Mouse (Mus musculus): ENCODE results near the gene Retsat.

The Retsat gene

GRCm38 (mm10) chr6:72597956-72598753 lies at the start of gene Retsat, which contains the start of gene Elmod3:
Retsat (plus strand) TSS chr6:72598475.
Elmod3 (minus strand) TSS chr6:72598413.
- peak; percentile 96 for DNase-seq

DNA sequence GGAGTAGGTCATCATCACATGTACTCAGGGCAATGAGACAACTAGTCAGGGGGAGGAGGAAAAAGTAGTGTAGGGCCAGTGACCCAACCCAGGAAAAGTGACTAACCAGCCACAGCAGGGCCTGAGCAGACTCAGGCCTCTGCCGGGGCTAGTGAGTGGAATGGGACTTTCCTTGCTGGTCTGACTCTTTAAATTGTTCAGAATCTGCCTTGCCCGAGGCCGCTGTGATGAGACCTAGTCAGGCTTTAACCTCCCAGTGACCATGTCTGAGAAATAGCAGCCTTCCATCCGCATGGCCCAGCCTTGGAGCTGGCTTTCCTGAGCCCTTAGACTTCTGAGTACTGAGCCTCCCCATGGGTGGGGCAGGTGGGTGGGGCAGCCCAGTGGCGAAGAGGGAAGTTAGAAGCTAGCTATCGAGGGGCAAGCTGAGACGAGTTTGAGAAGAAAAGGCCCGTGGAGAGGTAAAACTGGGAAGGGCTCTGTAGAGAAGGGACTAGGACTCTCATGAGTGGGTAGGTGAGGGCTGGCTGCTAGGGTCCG lies 49.2 kb upstream of the Retsat start:
- no peak for DNase-seq

DNA sequence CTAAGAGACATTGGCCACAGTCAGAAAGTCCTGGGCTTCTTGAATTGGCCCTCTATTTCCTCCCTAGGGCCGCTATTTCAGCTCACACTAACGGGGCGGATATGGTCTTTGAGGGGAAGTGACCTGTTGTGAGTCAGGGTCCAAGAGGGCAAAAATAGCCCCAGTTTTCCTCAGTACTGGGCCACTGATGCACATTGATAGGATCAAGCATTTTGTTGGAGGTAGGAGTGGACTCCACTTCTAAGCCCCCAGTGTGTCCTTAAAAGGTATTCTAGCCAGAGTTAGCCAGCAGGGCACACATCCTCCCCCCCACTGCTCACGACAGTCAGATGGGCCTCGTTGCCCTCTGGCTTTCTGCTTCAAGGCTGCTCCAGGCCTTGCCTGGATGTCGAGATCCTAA lies 48.2 kb upstream of the Retsat start:
- no peak for DNase-seq

DNA sequence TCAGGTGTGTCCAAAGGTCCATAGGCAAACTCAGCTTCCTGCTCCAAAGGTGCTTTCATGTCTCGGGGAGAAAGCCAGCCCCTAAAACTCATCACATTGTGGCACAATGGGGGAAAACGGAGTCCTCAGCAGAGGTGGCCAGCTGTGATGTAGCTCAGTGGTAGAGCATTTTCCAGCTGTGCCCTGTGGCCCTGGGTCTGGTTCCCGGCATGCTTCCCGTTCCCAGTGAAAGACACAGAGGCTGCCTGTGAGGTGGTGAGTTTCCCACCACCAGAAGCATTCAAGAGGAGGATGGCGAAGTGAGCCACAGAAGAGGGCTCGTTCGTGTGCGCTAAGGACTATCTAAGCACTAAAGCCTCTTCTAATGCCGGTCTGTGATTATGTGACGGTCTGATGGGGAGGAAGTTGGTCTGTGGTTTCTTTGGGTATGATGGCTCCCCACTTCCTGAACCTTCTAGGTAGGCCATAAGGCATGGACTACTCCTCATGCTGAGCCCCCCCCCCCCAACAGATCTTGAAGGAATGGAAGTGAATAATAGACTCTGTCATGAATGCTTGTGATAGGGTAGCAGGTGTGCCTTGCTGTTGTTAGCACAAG lies 47.7 kb upstream of the Retsat start:
- no peak for DNase-seq

DNA sequence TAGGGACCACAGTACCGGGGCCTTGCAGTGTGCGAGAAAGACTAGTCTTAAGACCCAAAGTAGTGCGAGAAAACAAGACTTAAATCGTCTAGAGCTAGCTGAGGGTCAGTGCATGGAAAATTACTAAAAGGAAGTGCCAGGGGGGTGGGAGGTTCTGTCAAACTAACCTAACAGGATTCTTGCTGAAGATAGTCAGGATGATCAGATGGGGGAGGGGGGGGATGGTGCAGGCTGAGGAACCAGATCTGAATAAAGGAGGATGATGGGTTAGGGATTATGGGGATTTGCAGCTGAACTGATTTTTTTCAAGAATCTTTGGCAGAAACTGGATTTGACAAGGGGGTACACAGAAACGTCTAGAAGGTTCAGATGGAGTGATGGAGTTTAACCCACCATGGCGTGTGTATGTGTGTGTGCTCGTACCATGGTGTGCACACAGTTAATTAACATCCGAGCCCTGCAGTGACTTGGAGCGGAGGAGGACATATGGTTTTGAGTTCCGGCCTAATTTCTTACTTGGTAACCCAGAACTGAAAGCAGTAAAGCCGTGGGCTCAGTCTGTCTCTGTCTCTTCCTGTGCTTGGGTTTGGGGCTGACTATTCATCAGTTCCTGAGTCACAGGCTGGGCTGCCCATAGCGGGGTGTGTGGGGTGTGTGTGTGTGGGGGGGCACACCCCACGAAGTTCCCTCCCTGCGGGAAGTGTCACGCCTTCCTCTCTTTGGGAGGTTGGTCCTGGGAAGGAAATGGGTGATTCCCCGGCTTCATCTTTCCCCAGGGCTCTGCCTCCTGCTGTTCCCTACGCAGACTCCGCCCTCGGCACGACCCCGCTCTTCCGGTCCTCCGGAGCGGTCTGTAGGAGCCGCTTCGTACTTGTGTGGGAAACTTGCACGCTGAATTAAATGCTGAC lies 45.9 kb upstream of the Retsat start:
- DNase-seq, result peak; percentile 69

DNA sequence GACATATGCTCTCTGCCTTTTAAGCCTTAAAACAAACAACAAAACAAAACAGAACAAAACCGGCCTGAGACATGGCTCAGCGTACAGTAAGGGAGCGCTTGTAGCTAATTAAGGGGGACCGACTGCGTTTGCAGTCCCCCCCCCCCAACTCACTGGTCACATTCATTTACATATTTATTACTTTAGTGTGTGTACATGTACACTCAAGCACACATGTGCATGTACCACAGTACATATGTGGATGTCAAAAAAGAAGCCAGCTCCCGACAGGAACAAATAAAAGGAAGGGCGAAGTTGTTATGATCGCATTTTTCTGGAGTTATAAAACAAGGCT lies 45.2 kb upstream of the Retsat start:
- no peak for DNase-seq

GRCm38 (mm10) chr6:72560801-72561200 lies 37.5 kb upstream of the Retsat start:
- DNase-seq, result no peak

DNA sequence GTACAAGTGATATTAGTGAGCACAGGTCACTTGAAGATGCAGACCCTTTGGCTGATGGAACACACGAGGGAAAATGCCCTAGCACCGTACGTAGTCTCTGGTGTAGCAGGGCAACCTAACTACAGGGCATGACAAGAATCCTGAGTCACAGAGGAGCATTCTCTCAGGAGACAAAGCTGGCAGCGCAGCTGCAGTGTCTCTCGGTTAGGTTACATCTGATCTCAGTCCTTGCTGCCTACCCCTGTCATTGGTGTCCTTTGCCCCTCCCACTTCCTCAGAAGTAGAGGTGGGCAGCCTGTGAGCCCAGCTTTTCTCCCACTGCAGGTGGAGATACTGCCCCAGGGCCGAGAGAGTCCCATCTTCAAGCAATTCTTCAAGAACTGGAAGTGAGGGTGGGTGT lies 35.8 kb upstream of the Retsat start:
- no peak for DNase-seq

DNA sequence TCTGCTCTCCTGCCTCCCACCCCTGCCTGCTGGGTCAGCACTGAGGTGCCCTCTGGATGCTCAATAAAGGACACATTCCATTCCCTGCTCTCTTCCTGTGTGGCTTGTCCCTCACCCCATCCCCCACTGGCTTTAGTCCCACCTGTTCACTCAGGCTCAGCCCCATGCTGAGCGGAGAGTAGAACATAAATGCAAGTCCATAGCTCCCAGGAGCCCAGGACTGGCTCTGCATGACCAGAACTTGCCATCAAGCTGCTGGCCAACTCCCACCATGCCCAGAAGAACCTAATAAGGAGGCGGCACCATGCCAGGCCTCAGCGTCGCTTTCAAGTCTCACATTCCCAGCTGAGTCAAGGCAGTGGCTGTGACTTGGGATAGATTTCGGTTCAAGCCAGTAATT lies 35.4 kb upstream of the Retsat start:
- DNase-seq, result peak; percentile 61

DNA sequence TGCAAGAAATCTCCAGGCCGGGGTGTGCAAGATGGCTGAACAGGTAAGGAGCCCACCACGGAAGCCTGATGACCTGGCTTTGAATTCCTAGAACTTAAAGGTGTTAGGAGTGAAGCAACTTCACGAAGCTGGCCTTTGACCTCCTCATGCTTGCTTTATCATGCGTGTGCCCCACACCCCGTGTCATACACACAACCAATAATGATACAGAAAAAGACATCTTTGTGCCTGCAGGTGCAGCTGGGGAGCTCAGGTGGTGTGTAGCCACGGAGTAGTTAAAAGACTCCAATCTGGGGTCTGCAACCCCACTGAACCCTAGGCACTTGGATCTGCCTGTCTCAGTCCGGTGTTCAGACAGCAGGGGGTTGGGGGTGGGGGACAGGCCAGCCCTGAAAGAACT lies 32.8 kb upstream of the Retsat start:
- DNase-seq, result no peak

DNA sequence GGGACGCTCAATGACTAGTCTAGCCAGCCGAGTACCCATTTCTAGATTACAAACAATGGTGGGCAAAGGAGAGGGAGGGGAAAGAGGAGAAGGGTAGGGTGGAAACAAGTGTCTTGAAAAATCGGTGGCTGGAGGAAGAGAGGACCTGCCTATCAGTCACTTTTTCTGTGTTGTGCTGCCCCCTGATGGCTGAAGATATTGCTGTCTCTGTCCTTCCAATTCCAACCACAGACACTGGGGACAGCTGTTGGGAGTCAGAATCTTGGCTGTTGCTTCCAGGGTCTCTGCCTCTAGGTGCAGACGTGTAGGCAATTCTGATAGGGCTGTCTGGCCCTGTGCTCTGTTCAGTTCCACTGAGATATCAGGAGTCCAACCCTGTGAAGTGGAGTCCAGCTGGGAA lies 32.2 kb upstream of the Retsat start:
- DNase-seq, result peak; percentile 80

DNA sequence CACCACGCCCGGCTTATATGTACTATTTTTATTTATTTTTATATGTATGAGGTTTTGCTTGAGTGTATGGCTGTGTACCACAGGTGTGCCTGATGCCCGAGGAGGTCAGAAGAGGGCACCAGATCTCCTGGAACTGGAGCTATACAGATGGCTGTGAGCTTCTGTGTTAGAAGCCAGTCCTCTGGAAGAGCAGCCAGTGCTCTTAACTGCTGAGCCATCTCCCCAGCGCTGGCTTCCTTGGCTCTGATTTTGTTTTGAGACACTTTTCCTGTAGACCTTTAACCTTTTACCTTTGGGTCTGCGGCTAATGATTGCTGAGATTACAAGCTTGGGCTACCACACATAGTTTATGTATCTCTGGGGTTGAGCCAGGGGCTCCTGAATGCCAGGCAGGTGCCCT lies 30.8 kb upstream of the Retsat start:
- peak; percentile 76 for DNase-seq

GRCm38 (mm10) chr6:72568736-72569135 lies 29.5 kb upstream of the Retsat start:
- no peak for DNase-seq

DNA sequence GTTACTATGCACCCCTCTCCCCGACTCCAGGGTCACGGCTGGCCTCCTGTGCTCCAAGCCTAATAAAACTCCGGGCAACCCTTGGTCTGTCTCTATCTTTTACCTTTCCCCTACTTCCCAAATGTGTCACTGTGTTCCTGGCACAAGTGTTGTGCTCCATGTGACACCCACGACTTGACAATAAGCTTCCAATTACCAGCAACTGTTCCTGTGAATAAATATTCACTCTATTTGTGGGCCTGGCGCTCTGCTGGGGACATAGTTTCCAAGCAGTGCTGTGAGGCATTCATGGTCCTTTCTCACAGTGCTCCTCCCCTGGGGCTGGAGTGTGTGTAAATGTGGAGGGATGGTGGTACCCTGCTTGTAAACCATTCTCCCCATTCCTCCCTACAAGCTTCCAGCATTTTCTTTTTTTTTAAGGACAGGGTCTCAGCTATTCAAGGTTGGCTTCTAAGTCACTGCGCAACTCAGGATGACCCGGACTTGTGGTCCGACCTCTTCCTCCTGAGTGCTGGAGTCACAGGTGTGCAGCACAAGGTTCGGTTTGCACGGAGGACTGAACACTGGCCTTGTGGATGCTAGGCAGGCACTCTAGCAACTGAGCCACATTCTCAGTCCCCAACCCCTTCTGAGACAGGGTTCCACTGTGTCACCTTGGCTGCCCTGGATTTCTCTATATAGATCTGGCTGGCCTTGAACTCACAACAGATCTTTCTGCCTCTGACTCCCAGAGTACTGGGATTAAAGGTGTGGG lies 27.5 kb upstream of the Retsat start:
- no peak for DNase-seq

- DNase-seq, result no peak
Observed at GRCm38 (mm10) chr6:72571826-72572225, 26.4 kb upstream of the Retsat start.

DNA sequence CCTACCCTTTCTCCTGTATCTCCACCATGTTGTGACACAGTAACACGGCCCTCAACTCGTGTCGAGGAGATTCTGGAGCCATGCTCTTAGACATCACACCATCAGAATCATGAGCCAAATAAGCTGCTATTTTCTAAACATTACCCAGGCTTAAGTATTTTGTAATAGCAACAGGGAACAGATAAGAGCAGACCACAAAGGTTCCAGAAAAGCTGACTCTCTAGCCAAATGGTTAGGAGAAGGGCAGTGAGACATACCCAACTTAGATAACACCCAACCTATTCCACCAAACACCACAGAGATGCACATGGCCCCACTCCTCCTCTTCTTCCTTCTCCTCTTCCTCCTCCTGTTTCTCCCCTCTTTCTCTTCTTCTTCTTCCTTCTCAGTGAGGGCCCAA lies 22.2 kb upstream of the Retsat start:
- DNase-seq, result no peak

GRCm38 (mm10) chr6:72581625-72582382 lies 16.5 kb upstream of the Retsat start:
- DNase-seq, result peak; percentile 43

GRCm38 (mm10) chr6:72583211-72583839 lies 14.9 kb upstream of the Retsat start:
- no peak for DNase-seq

- peak; percentile 64 for DNase-seq
Observed at GRCm38 (mm10) chr6:72584154-72584553, 14.1 kb upstream of the Retsat start.

DNA sequence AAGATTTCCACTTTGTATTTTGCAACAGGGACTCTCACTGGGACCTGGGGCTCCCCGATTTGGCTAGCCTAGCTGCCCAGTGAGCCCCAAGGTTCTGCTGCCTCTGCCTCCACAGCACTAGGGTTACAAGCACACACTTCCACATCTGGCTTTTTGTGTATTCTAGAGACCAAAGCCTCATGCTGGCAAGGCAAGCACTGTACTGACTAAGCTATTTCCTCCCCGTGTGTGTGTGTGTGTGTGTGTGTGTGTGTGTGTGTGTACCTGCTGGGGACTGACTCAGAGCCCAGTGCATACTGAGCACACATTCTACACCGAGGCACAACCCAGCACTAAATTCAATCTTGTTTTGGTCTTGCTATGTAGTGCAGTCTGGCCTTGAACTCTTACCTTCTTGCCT lies 11.6 kb upstream of the Retsat start:
- no peak for DNase-seq

DNA sequence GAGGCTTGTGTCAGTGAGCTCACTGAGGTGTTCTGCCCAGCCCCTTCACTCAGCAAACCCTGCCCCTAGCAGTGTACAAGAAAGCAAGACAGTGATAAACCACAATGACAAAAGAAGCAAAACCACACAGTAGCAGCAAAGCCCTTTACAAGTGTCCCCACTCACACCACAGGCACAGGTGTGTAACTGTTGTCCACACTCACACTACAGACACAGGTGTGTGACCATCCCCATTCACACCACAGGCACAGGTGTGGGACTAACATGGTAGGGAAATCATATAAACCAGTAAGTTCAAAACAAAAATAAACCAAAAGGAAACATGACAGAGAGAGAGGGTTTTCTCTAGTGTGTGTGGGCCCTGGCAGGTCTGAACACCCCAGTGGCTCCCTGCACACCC lies 10.0 kb upstream of the Retsat start:
- DNase-seq, result no peak
